Mouse (Mus musculus): ENCODE measurements around the gene Nt5c1a.
A peak's percentile ranks its signal among the peaks of the same experiment; 100 is the strongest.
"Not testable (repeated sequence)": the region's sequence is repeated elsewhere in the genome, so short reads cannot be mapped to it uniquely, and the experiment has no call there.

Nt5c1a gene

DNA sequence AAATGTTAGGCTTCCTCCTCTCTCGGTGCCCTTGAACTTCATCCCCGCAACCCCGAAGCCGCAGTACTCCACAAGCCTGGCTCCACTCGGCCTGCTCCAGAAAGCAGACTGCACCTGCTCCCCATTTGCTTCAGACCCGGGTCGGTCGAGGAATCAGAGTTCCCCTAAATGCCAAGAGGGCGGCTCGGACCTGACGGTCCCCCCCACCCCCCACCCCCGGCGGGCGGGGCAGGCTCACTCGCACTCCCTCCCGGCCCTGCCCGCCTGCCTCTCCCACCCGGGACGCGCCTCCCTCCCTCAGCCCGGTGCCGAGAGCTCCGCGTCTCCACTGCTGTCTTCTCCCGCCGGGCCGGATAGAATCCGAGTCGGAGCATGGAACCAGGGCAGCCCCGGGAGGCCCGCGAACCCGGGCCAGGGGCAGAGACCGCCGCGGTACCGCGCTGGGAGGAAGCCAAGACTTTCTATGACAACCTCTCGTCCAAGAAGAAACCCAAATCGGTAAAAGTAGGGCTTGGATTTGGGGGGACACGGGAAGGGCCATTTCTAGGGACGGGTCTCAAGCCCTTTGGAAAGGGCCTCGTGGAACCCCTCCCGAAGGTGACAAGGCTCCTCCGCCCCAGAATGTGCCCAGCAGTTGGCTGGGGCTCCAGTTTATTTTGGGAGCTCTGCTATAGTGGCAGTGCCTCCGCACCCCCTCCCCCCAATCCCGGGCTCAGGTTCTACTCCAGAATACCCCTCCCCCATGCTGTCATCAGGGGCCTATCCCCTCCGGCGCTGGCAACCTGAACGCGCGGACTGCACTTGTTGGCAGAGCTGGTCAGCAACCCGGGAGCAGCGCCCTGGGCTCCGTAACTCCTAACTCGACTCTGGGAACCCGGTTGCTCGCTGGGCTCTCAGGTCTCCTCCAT is at the start of gene Nt5c1a:
Gene Nt5c1a (plus strand): TSS at position 319 of the 908 bp plus-strand sequence.
- no peak for DNase-seq (ENCODE audit: low read depth)

DNA sequence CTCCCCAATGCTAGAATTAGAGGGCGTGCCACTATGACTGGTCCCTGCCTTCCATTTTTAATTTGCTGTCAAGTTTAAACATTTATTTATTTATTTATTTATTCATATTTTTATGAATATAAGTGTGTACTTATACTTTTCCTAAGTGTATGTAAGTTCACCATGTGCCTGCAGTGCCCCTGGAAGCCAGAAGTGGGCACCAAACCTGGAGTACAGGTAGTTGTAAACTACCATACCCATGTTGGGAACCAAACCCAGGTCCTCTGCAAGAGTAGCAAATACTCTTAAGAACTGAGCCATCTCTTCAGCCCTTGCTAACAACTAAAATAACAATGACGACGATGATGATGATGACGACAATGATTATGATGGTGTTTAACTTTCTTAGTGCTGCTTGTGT is 49.3 kb upstream of the Nt5c1a start:
- DNase-seq (ENCODE audit: low read depth): no peak

DNA sequence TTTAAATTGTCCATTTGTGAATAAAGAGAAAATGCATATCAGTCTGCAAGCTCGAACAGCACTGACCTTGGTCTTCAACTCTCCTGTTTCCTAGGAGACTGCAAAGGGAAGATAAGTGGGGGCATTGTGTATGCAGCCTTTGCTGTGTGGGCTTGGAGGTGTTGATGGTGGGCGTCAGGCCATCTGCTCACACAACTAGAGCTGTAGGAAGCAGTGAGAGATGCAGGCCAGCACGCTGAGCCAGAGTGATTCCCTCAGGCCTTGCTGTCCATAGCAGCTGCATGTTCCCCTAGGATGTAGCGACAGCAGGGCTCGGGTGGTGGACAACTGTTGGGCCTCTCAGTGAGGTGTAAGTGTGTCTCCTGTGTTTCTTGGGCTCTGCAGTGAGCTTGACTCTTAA is 48.3 kb upstream of the Nt5c1a start:
- no peak for DNase-seq (ENCODE audit: low read depth)

DNA sequence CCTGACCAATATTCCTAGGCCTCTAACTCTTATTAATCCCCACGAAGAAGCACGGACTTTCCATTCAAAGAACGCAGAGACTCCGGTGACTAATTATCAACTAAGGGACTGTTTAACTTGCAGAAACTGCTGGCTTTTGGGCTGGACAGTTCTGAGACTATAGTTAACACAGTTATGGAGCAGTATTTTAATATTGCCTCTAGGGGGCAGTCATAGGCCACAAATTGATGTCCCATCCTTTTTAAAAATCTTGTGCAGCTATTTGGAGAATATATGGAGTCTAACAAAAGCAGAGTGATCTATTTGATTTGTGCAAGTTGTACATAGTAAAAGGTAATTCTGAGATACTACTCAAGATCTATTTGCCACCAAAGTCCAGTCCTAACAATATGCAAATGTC is 46.3 kb upstream of the Nt5c1a start:
- DNase-seq (ENCODE audit: low read depth): peak; percentile 79

GRCm38 (mm10) chr4:123155427-123155826 is 45.9 kb upstream of the Nt5c1a start:
- DNase-seq (ENCODE audit: low read depth): no peak

GRCm38 (mm10) chr4:123155840-123156239 is 45.5 kb upstream of the Nt5c1a start:
- no peak for DNase-seq (ENCODE audit: low read depth)

DNA sequence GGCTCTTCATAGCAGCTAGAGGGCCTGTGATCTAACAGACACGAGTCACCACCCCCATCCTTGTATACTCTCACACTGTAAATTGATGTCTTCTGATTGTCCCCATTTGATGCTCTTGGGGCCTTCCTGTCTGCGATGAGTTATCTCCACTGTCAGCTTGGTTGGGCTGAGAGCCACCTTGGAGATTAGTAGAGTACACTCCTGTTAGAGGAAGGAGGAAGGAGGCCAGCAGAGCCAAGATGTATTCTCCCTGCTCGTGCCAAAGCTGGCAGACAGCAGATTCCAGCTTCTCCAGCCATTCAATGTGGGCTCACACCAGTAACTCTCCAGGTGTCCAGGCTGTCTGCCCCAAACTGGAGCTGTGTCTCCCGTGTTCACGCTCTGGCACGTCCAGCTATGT is 40.7 kb upstream of the Nt5c1a start:
- DNase-seq (ENCODE audit: low read depth): no peak

- not testable (repeated sequence) for DNase-seq (ENCODE audit: low read depth)
These were observed 40.1 kb upstream of the Nt5c1a start for GRCm38 (mm10) chr4:123161251-123161650.

DNA sequence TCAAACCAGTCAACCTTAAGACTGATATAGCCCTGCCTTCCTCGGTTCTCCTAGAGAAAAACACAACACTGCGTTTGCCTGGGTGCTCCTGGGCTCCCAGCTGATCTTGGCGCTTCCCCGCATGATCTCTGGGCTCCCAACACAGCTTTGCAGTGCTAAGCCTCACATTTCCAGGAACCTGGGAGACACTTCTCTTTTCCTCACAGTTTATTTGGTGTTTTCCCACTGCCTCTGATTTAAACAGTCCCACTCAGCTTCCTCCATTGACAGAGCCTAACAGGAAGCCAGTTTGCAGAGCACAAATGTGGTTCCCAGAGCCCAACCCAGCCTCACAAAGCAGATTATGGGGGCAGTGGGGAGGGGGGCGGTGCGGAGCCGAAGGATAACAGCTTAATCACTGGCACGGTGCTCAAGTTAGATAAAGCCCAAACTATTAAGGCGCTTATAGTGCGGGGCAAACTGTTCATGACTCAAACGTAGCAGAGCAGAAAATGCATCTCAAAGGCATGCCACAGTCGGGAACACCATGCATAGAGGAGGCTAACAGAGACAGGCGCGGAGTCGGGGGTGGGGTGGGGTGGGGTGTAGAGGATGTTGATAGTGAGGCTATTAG is 38.9 kb upstream of the Nt5c1a start:
- DNase-seq (ENCODE audit: low read depth): no peak

DNA sequence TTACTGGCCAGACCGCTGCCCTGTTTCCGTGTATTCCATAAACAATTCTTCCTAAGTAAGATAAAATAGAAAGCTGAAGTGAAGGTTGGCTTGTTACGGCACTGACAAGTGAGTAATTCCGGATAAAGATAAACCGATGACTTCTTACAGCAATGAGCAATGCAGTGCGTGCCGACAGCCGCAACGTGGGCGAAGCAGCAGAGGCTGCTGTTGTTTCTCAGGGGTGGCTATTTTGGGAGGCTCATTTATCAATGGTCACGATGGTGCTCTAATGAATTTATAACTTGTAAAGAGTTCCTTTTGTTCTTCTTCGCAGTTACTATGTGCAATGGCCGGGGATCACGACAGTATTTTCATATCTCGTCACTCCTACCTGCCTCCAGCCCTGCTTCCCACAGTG is 37.1 kb upstream of the Nt5c1a start:
- no peak for DNase-seq (ENCODE audit: low read depth)

DNA sequence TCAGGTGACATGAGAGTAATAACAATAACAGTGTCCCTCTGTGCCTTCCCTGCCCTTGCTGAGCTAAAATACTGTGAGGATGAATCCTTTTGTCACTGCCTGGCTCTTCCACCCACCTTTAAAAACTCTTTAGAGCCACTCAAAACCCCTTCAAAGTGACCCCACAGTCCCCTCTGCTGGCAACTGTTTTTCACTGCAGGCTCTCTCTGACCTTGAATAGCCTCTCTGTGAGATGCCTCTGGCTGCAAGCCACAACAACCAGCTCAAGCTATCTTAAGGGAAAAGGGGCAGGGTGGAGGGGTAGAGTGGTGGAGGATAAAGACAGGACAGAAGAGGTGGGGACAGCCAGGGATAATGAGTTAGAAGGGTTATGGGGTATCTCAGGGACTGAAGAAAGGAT is 29.5 kb upstream of the Nt5c1a start:
- peak; percentile 26 for DNase-seq (ENCODE audit: low read depth)

DNA sequence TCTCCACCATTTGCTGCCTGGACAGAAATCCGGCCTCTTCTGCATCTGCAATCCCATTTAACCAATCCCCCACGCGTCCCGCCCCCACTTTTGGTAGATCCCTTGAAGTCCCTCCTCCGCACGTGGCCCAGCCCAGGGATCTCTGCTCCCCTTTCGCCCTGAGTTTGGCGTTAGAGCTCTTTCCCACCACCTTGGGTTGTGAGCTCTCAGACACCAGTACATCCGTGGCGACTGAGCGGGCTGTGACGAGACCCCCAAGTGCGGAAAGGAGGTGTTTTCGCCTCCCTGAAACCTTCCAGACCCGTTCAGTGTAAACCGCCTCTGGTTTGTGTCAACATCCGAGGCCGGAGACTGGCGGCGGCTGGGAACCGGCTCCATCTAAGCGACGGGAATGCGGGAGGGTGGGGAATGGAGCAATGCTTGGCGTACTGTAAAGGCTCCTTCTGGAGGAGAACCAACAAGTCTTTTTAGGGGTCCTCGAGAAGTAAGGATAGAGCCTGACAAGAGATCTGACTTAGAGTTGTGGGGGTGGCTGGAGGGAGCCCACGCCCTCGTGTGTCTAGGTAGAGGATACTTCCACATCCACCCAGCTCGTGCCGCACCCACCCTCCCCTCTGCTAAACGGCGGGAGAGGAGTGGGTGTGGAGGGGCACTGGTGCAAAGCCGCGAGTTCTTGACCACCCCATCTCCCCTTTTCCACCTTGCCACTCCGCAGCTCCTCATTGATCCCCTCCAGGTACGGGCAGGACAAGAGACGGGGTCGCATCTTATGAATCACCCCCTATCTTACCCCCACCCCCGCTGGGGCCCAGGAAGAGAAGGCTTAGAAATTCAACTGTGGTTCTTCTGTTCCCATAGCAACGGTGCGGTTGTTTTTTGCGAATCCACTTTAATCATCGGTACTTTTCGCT is 18.7 kb upstream of the Nt5c1a start, which contains the start of gene Hpcal4:
Gene Hpcal4 (plus strand): TSS at position 900 of the 911 bp plus-strand sequence.
- DNase-seq (ENCODE audit: low read depth): no peak

DNA sequence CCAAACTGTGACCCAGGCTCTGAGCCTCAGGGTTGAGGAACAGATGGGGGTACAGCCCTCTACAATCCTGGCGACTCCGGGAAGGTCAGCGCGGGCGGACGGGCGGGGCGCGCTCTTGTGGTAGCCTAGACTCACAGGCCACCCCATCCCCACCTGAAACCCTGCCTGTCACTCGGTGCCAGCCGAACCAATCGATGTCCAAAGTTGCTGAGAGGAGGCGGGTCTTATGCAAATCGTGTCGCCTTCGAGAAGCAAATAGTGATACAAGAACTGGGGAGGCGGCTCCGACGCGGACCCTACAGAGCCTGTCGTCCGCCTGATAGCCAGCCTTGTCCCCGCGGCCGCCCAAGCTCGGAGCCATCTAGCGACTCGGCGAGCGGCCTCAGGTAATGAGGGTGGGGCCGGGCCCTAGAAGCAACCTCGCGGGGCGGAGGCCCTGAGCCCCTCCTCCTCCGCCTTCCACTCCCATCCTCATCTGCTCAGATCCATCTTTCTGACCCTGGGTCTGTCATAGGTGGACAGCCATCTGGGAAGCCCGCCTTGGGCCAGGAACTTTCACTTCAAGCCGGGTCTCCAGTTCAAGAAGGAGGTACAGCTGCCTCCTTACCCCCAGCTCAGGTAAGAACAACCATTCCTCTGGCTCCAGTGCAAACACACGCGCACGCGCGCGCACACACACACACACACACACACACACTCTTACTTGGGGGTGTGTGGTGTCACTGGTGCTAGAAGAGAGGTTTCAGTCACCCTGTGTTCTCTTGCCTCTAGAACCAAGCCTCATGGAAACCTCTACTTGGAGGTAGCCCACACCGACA is 17.9 kb upstream of the Nt5c1a start:
- no peak for DNase-seq (ENCODE audit: low read depth)

DNA sequence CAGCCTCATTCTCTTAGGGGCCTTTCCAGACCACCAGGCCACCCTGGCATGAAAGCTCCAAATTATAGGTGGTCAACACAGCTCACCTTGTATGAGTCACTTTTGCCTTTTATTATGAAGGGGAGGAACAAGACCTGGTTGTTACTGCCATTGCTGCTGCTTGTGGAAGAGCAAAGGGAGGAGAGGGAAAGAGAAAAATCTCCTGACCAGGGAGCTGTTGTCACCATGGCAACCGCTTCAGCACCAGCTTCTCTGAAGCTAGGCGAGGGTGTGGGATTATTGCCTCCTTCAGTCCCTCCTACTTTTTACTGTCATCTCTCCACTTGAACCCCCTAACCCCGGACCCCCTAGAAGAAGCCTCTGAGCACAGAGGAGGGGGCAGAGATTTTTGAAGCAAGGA is 16.5 kb upstream of the Nt5c1a start:
- DNase-seq (ENCODE audit: low read depth): no peak

DNA sequence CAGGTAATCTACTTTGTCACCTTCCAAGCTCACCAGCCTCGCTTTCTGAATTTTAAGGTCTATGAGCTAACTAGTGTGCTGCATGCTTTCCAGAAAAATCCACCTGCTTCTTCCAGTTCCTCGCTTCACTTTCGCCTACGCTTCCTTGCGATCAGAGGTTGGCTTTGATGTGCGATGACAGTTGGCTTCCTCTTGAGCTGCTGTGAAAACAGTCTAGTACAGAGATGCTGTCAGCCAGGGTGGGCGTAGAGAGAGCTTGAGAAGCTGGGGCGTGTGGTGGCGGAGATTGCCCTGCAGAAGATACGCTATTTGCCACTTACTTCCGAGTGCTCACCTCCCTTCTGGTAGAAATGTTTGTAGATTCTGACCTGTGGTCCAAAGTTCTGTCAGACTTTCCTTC is 9.0 kb upstream of the Nt5c1a start:
- DNase-seq (ENCODE audit: low read depth): no peak

- no peak for DNase-seq (ENCODE audit: low read depth)
These were observed 7.5 kb upstream of the Nt5c1a start for GRCm38 (mm10) chr4:123193791-123194190.

DNA sequence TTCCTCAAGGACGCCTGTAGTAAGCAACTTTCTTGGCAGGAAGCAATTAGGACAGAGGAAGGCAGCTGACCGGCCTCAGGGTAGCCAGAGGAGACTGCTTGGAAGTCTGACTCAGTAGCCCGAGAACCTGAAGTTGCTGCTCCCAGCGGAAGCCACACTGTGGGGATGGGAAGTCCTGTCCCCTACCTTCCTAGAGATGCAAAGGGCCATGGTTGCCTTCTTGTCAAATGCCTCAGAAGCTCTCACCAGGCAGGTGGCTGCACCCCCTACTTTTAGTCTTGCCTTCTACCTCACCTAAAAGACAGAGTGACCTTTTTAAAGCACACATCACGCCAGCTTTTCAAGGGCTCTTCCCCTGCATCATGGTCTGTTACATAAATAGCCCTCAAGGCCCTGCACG is 4.6 kb upstream of the Nt5c1a start:
- no peak for DNase-seq (ENCODE audit: low read depth)

GRCm38 (mm10) chr4:123200771-123201185 is 526 bp upstream of the Nt5c1a start:
- DNase-seq (ENCODE audit: low read depth): peak; percentile 74

- no peak for DNase-seq (ENCODE audit: low read depth)
These were observed 753 bp downstream of the Nt5c1a start for GRCm38 (mm10) chr4:123202094-123202420.

- no peak for DNase-seq (ENCODE audit: low read depth)
These were observed 6.0 kb downstream of the Nt5c1a start for GRCm38 (mm10) chr4:123207337-123207736.

DNA sequence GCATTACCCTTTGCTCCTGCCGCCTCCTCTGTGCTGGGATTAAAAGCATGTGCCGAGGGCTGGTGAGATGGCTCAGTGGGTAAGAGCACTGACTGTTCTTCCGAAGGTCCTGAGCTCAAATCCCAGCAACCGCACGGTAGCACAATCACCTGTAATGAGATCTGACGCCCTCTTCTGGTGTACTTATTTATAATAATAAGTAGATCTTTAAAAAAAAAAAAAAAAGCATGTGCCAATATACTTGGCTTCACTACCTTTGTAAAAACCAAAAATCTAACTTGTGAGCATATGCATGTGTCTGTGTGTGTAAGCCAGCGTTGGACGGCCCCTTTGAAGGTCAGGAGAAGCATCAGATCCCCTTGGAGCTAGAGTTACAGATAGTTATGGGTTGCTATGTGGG is 9.7 kb downstream of the Nt5c1a start:
- no peak for DNase-seq (ENCODE audit: low read depth)

DNA sequence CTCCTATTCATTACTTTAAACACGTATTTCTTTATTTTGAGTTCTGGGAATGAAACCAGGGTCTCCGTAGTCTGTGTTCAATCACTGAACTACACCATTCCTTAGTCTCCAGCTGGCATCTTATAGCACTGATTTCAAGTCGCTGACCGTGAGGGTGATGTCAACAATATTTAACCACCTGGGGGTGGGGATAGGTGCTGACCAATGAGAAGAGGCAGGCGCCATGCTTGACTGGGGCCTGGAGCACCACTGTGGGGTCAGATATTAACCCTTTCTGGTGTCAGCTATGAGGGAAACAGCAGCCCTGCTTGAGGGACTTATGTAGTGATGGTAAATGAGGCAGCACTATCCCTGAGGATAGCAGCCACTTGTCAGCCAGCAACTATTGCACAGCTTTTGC is 10.1 kb downstream of the Nt5c1a start:
- no peak for DNase-seq (ENCODE audit: low read depth)
